Mouse (Mus musculus) Muller cell, postnatal 12 days (primary cell): ENCODE data around the gene Prrg2.
"Not testable (repeated sequence)": the region's sequence is repeated elsewhere in the genome, so short reads cannot be mapped to it uniquely, and the experiment has no call there.

Source experiments
- DNase-seq: peaks from one replicate; pipeline ENCODE4 v3.0.0-alpha.2; 2015; ENCODE audit errors: inconsistent ontology term

Gene Prrg2

DNA sequence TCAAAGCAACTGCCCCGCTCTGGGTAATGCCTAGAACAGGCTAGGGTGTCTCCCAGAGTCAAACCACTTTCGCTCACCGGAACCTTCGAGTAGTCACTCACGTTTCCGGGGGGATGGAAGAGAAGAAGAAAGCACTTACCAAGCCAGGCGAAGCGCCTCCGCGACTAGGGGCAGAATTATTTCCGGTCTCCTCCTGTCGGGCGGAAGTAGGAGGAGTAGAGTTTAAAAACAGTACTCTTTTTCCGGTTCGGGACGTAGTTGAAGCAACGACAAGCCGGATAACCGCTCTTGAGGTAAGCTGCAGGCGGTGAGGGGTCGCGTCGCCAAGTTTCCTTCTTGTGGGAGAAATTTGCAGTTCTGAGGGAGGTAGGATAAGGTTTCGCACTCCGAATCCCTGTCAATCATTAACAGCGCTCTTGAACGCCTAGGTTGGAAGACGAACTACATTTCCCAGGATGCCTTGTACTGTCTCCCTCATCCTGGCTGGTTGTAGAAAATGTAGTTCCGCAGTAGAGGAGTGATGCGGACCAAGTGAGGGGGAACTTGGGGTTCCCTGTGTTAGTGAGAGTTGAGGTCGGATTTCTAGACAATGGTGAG is at the start of gene Prrg2, which contains the start of gene Nosip:
Gene Prrg2 (minus strand): TSS at position 439 of the 597 bp plus-strand sequence.
Gene Nosip (plus strand): TSS at position 191 of the 597 bp plus-strand sequence.
- peak; percentile 93 for DNase-seq

DNA sequence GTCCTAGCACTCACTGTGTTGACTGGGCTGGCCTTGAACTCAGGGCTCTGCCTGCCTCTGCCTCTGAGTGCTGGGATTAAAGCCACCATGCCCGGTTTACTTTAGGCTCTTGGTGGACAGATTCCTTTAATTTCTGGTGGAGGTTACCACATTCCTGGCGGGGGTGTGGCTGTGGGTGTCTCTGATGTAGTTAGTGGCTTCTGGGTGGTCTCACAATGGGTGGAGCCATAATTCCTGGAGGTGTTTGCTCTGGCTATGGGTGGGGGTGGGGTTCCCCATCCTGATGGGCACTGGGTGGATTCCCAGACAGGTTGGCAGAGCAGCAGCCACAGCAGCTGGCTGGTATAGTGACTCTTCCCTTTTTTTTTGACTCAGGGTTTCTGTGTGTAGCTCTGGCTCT is 49.5 kb upstream of the Prrg2 start:
- DNase-seq: no peak

DNA sequence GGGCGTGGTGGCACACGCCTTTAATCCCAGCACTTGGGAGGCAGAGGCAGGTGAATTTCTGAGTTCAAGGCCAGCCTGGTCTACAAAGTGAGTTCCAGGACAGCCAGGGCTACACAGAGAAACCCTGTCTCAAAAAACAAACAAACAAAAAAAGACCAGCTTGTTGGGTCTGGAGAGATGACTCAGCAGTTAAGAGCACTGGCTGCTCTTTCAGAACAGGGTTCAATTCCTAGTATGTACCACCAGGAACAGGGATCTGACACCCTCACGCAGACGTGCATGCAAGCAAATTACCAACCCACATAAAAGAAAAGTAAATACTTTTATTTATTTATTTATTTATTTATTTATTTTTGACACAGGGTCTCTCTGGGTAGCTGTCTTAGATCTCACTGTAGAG is 47.6 kb upstream of the Prrg2 start:
- not testable (repeated sequence) for DNase-seq

DNA sequence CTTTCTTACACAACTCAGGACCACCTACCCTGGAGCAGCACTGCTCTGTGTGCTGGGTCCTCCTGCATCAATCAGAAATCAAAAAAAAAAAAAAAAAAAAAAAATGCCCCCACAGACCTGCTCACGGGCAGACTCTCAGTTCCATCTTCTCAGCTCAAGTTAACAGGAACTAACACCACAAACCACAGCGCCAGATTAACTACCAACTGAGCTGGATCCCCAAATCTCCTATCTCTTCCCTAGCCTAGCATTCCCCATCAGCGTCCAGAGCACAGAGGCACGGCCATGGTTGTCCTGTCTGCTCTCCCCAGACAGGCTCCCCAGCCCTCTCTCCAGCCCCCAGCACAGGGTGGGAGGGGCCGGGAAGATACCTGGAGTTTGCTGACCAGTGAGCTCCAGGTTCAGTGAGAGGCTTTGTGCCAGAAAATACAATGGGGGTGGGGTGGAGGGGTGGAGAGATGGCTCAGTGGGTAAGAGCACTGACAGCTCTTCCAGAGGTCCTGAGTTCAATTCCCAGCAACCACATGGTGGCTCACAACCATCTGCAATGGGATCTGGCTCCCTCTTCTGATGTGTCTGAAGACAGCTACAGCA is 44.7 kb upstream of the Prrg2 start:
- DNase-seq: no peak

DNA sequence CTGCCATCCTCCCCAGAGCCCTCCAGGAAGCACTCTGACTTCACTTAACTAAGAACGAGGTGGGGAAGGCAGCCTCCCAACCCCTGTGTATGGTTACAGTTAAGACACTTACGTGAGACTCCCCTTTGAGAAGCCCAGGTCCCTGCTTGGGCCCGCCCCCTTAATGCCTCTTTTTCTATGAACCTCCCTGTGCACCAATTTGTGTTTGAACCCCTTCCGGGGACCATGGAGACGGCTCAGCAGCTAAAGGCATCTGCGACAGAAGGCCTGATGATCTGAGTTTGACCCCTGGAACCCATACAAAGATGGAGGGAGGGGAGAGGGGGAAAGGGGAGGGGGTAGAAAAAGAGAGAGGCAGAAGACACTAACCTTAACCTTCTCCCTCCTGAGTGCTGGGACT is 44.0 kb upstream of the Prrg2 start:
- no peak for DNase-seq

DNA sequence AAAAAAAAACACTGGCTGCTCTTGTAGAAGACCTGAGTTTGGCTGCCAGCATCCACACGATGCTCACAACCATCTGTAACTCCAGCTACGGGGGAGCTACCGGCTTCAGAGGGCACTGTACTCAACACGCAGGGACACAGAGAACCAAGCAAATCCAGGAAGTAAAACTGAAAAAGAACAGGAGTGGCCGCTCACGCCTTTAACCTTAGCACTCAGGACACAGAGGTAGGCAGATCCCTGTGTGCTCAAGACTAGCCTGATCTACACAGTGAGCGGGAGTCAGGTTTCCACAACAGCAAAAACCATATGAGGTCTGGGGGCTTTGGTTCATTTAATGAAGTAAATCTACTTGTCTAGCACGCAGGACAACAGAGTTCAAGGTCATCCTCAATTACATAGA is 43.0 kb upstream of the Prrg2 start:
- no peak for DNase-seq

DNA sequence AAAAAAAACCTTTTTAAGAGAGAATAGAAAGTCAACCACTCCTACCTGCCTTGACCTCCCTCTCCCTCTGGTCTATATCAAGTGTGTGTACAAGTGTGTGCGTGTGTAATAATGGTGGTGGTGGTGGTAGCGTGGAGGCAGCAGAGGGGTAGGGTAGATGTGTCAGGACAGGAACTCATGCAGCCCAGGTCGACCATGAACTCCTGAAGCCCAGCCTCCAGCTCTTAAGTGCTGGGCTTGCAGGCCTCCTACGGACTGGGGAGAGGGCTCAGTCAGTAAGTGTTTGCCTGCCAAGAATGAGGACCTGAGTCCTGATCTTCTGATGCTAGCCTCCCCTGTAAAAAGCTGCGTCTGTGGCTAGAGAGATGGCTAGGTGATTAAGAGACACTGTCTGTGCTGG is 42.5 kb upstream of the Prrg2 start:
- DNase-seq: no peak

DNA sequence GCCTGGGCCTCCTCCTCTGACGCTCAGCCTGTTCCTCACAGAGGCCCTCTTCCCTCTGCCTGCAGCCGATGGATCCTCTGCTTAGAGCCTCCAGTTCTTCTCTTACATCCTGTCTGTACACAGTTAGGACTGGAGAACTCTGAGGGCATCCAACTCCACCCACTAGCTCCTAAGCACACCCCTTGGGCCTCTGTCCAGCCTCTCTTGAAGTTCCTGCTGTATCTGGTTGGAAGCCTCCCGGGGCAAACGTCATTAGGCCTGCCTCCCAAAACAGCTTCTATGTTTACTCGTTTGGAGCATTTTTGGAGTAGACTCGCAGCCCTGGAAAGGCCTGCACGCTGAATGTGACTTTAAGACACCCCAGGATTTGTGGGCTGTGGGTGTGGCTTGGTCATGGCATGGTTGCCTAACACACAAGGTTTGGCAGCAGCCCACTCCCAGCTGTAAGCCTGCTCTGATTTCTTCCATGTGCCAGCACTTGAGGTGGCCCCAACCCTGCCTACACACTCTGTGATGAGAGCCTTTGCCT is 41.2 kb upstream of the Prrg2 start, which contains the start of gene Fcgrt:
Gene Fcgrt (minus strand): TSS at position 200 of the 529 bp plus-strand sequence.
- DNase-seq: peak; percentile 89

DNA sequence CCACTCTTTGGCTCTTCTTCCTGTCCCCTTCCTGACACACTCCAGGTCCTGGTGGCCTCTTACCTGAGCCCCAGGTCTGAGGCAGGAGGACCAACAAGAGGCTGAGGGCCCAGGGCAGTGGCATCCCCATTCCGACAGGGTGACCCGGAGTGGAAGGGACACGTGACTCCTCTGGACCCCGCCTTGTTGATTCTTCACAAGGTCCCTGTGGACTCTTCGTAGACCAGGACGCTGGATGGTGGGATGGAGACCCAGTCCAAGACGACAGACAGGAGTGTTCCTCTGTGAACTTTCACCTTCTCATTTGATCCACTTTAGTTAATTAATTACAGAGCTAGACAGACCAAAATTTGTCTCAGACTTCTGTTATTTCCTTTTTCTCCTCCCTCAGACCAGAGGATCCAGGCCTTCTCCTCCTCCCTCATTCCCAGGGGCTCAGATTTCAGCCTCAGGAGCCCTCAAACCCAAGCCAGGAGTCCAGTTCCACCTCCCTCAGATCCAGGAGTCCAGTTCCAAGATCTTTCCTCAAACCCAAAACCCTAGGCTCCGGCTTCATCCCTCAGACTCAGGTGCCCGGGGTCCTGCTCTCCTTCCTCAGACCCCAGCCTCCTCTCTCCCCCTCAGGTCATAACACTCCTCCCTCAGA is 40.6 kb upstream of the Prrg2 start:
- DNase-seq: no peak

DNA sequence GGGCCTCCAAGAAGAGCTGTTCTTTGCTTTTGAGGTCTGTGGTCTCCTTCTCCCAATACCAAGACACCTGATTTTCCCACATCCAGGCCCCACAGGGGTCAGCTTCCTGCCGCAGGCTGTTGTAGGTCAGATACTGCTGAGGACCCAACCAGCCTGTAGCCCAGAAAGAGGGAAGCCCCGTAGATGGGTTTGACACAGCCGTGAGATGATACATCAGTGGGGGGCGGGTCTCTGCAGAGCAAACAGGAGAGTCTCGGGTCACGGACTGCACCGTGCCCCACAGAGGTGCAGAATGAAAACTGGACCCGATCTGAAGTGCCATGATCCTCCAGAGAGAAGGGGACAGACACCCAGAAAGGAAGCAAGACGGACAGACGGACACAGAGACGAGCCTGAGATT is 40.0 kb upstream of the Prrg2 start:
- DNase-seq: no peak

DNA sequence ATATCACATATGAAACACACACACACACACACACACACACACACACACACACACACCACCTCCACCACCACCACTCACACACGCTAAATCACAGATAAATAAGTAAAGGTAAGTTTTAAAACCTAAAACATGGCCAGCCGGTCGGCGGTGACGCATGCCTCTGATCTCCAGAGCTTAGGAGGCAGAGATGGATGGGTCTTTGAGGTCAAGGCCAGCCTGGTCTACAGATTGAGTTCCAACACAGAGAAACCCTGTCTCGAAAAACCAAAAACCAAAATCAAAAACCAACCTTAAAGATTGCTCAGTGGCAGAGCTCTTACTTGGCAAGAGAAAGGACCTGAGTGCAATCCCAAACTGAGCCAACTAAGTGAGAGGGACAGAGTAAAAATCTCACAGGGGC is 37.6 kb upstream of the Prrg2 start:
- DNase-seq: no peak

DNA sequence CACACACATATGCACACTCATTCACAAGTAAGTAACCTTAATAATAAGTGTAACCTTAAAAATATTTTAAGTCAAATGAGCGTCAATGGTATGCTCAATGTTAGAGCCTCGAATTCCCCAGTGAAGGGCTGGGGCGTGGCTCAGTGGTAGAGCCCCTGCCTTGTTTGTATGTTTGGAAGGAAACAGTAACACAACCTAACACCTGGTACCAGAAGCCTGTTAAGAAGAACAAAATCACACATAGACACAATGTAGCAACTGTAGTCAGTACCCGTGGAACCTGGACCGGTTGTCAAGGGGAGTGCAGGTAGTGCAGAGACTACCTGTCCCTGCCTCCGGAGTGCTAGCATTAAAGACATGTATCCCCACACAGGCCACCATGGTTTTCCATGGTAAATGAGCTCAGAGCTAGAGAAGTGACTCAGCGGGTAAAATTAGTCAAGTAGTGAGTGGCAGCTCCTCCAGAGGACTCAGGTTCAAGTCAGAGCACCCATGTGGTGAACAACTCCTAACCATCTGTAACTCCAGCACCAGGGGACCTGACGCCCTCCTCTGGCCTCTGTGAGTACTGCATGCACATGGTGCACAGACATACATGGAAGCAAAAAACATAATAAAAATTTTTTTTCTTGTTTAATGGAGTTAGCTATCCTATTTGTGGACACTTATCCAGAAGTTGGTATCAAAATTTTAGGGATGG is 36.2 kb upstream of the Prrg2 start:
- DNase-seq: no peak

DNA sequence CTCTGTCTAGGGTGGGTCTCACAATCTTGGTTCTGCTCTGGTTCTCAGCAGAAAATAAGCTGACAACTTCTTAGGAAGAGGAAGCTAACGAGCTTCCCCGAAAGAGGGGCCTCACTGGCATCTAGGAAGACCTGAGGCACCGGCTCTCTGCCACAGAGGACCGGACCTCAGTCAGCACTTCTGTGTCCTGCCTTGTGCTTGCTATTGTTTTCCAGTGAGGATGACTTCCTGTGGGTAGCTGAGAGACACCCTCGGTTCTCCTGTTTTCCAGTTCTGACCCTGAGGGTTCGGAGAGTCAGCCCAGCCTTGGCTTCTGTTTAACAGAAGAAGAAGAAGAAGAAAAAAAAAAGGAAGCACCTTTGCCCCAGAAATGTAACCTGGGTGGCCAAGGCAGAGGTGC is 35.0 kb upstream of the Prrg2 start:
- DNase-seq: no peak

DNA sequence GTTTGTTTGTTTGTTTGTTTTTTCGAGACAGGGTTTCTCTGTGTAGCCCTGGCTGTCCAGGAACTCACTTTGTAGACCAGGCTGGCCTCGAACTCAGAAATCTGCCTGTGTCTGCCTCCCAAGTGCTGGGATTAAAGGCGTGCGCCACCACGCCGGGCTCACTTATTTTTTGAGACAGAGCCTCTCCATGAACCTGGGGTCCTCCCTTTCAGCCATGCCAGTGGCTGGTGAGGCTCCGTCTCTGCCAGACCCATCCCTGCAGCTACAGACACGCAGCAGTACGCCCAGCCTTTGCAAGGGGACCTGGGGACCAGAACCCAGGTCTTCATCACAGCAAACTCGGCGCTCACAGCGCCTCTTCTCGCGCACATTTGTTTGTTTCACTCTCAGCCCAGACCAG is 33.5 kb upstream of the Prrg2 start:
- DNase-seq: not testable (repeated sequence)

DNA sequence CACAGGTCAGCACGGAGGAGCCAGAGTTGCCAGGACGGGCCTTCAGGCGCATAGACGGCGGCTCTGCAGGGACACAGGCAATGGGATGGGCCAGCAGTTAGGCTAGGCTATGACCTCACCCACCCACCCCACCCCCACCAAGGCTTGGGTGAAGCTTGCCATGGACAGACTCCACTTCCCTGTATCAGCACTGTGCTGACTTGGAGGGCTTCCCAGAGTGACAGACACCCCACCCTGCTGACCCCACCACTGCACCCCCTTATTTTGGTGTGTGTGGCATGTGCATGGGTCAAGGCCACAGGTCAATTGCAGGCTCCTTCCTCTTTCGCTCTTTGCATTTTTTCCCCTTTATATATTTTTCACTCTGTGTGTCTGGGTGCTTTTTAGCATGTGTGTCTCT is 32.9 kb upstream of the Prrg2 start:
- no peak for DNase-seq

DNA sequence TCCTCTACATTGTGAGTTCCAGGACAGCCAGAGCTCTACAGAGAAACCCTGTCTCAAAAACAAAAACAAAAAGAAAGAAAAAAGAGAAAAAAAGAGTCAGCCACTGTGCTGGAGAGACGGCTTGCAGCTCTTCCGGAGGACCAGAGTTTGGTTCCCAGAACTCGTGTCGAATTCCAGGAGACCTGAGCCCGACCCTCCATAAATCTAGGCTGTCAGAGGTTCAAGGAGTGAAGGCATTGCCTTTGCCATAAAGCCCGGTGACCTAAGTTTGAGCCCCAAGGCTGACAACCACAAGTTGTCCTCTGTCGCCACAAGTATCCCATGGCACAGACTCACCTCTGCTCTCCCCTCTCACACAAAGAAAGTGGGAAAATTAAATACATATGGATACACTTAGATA is 31.6 kb upstream of the Prrg2 start:
- DNase-seq: no peak

DNA sequence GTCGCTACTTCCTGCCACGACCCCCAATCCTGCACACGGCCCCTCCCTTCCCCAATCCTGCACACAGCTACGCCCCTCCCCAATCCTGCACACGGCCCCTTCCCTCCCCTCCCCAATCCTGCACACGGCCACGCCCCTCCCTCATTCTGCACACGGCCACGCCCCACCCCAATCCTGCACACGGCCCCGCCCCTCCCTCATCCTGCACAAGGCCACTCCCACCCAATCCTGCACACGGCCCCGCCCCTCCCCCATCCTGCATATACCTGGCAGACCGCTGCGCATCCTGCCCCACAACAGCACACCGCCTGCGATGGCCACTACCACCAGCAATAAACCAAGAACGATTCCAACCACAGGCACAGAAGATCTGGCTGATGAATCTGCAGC is 31.0 kb upstream of the Prrg2 start:
- DNase-seq: no peak

DNA sequence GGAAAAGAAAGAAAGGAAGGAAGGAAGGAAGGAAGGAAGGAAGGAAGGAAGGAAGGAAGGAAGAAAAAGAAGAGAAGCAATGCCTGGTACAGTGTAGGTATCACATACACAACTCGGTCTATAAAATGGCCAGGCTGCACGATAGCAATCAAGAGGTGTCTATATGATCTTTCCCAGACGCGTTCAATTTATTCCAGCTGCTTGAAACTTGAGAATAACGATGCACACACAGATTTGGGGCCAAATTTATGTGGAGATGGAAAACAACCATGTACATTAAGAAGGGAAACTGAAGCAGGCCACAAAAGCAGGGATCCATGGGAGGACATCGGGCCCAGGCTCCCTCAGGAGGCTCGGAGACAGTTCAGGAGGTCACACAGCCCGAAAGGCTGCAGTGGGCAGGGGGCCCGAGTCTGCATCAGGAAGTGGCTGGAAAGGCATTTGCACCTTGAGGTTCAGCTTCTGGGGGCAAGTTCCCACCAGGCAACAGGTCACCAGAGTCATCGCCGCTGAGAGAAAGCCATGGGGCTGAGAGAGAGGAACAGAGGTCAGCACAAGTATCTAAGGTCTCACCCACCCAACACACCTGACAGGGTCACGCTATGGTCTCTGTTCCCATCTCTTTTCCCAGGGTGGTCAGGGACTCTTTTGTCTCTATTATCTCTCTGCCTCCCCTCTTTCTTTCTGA is 30.5 kb upstream of the Prrg2 start:
- no peak for DNase-seq

DNA sequence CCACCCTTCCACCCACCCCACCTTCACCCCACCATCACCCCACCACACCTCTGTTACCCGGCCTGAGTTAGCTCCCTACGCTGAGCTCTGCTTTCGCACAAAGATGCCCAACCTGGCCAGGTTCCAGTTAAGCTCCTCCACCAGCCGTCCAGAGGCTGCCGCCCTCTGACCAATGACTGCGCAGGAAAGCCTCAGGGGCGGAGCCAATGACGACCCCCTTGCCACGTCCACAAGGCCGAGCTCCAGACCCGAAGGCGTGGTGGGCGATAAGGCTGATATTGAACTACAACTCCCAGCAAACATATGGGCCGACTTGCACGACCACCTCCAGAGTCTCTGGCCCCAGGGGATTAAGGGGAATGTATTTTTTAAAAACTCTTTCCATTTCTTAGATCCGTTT is 29.6 kb upstream of the Prrg2 start, which contains the start of gene Rcn3:
Gene Rcn3 (minus strand): TSS at position 174 of the 400 bp plus-strand sequence.
- DNase-seq: peak; percentile 90

DNA sequence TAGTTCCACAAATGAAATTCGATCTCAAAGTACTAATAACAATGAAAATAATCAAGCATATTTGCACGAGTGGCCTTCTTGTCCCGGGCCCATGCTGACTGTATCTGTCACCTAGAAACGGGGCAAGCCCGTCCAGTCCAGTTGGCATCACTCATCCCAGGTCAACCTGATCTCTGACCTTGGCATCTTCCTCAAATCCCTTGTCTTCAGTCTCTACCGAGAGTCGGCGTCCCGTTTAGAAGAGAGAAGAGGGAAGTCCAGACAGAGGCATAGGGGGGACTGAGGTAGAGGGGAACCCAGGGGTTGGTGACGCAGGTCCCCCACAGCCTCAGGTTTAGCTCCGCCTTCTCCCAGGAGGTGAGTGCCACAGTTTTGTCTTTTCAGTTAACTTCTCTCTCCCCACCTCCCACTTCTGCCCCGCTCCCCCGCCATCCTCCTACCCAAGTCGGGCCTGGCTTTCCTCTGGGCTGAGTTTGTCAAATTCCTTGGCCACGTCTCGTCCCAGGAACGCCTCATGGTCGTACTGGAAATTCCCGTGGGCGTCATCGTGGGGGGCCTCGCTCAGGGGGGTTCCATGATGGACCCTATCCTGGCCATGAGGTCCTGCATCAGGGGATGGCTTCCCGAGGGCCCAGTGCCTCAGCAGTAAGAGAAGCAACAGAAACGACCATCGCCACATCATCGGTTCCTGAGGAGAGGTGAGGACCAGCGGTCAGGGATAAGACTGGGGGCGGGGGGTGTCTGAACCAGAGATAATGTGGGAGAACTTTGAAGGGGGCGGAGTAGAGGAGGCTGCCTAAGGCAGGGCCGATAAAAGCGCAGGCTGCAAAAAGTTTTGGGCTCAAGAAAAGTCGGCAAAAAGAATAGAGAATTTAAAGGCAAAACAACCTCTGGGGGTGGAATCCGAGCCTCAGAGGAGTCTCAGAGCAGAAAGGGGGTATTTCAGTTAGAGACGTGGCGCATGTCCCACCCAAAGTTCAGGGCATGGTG is 28.8 kb upstream of the Prrg2 start:
- peak; percentile 75 for DNase-seq
